Mouse (Mus musculus) embryonic facial prominence, embryonic 15.5 days (tissue): ENCODE measurements around the gene Gm45716. TPM values are rescaled to one million over a fixed set of nuclear protein-coding genes. Genes with fewer than 3 reads are reported as not detected.

ENCODE experiments used
- ATAC-seq: fragments of 200-750 bp; cut with Nextera tagmentation; 2 replicates; pipeline ENCODE4 v1.8.0; 2017; ENCODE audit warnings: low read depth, moderate TSS enrichment; ENCODE audit not compliant: insufficient number of reproducible peaks, low FRiP score, low TSS enrichment
- H3K27ac ChIP-seq: fragments of 300-500 bp; sonication (generic); replicated peaks from 2 replicates; pipeline ENCODE4 v1.5.1; 2015; ENCODE audit warnings: mild to moderate bottlenecking, inconsistent platforms
- H3K27me3 ChIP-seq: fragments of 300-500 bp; sonication (generic); 2 replicates; pipeline ENCODE4 v1.6.1; 2015; ENCODE audit warnings: inconsistent platforms
- H3K36me3 ChIP-seq: fragments of 300-500 bp; sonication (generic); 2 replicates; pipeline ENCODE4 v1.6.1; 2015; ENCODE audit warnings: mild to moderate bottlenecking, inconsistent platforms
- H3K4me1 ChIP-seq: fragments of 300-500 bp; sonication (generic); 2 replicates; pipeline ENCODE4 v1.6.1; 2015; ENCODE audit warnings: inconsistent platforms
- H3K4me2 ChIP-seq: fragments of 300-500 bp; sonication (generic); replicated peaks from 2 replicates; pipeline ENCODE4 v1.6.1; 2015; ENCODE audit warnings: mild to moderate bottlenecking, inconsistent platforms
- H3K4me3 ChIP-seq: fragments of 300-500 bp; sonication (generic); replicated peaks from 2 replicates; pipeline ENCODE4 v1.5.1; 2015; ENCODE audit warnings: mild to moderate bottlenecking, inconsistent platforms
- H3K9ac ChIP-seq: fragments of 300-500 bp; sonication (generic); 2 replicates; pipeline ENCODE4 v1.6.1; 2015; ENCODE audit warnings: inconsistent platforms
- H3K9me3 ChIP-seq: fragments of 300-500 bp; sonication (generic); replicated peaks from 2 replicates; pipeline ENCODE4 v1.6.1; 2016; ENCODE audit warnings: inconsistent platforms
- WGBS: fragments of 180-500 bp; shearing (Covaris S2); methylation state at CpG from one replicate; pipeline ENCODE4 v1.1.7; 2015; 5-methylcytosine and 5-hydroxymethylcytosine counted together
- polyA plus RNA-seq: library from polyadenylated mRNA; unstranded; fragments of >200 nt; fragmentation: Nextera tagmentation; extraction: Ambion mirVana; gene quantifications from 2 replicates; pipeline ENCODE4 v1.2.1, GENCODE M21; 2015

Gm45716 gene
- polyA plus RNA-seq, 1 experiment from 2014 or later, result 9.0 TPM

DNA sequence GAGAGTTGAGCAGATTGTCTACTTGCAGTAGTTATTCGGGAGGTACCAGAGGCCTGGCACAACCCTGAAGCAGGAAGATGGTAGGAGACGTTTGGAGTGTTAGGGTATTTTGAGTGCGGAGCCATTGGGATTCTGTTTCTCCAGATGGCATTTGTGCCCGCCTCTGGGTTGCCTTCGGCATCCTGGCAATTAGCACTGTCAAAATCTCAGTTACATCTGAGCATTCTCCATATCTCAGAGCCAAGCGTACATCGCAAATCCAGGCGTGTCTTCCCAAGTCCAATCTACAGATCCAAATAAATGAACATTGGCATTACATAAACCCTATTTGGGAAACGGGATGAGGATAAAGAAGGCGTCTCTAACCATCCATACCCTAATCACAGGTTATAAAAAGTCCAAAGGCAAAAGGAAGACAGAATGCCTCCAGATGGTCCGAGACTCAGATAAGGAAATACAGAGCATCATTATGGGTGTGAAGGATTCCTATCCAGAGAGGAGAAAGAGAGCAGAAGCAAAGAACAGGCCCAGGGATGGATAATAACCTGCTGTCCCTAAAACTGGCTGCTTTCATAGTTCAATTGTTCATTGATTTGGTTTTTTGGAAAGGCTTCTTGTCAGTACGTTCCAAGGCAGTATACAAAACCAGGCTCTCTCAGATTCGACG lies 11.7 kb upstream of the Gm45716 start:
- Histone ChIP-seq H3K9ac (no peak overlapping the region), H3K27me3 (no peaks in the 10 kb centered on the region; the same call in 1 of the 2 replicates), H3K9me3 (no peaks in the 10 kb centered on the region), H3K27ac (no peak overlapping the region), H3K36me3 (no peaks in the 10 kb centered on the region), H3K4me2 (no peak overlapping the region), H3K4me3 (no peak overlapping the region), H3K4me1 (no peaks in the 10 kb centered on the region)
- ATAC-seq, result no peak
- WGBS, result 85% methylated on average over 14 of the region's 14 CpGs

DNA sequence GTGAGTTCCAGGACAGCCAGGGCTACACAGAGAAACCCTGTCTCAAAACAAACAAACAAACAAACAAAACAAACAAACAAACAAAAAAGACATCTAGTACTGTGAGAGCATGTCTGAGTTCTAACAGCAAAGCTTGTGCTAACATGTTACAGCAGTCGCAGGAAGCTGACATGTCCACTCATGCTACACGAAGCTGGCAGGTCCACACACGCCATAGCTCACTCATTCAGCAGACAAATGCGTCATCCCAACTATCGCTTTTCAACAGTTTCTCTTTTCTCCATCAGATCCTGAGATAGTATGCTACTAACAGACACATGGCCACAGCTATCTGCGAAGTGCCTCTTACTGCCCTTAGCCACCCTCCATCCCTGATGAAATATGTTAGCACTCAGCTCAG lies 10.1 kb upstream of the Gm45716 start:
- Histone ChIP-seq H3K4me1 (no peaks in the 10 kb centered on the region), H3K27ac (no peak overlapping the region), H3K4me2 (no peak overlapping the region), H3K27me3 (no peaks in the 10 kb centered on the region), H3K9me3 (no peaks in the 10 kb centered on the region), H3K9ac (no peak overlapping the region), H3K36me3 (no peaks in the 10 kb centered on the region), H3K4me3 (no peak overlapping the region)
- WGBS, result 83% methylated on average over 6 of the region's 6 CpGs
- ATAC-seq, result no peak

DNA sequence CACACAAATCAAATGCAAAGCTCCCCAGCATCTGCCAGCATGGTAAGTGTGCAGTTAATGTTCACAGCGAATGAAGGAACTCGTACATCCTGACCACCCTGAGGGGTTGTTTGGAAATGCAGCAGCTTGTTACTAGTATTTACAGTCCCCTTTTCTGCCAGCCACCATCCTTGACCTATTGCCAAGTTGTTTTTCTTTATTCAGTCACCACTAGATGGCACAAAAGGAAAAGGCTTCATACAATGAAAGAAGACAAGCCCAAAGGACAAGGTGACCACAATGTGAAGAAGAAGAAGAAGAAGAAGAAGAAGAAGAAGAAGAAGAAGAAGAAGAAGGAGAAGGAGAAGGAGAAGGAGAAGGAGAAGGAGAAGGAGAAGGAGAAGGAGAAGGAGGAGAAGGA lies 4.1 kb upstream of the Gm45716 start:
- Histone ChIP-seq H3K27me3 (no peaks in the 10 kb centered on the region), H3K4me1 (0 out of 2 replicates have a peak, but pooled peaks cover 3% of the 10 kb centered on the region), H3K27ac (no peak overlapping the region), H3K36me3 (no peaks in the 10 kb centered on the region), H3K9ac (no peak overlapping the region), H3K4me3 (no peak overlapping the region), H3K9me3 (no peaks in the 10 kb centered on the region), H3K4me2 (no peak overlapping the region)
- 9% methylated on average over 2 of the region's 2 CpGs for whole genome bisulfite sequencing
- ATAC-seq, result no peak

DNA sequence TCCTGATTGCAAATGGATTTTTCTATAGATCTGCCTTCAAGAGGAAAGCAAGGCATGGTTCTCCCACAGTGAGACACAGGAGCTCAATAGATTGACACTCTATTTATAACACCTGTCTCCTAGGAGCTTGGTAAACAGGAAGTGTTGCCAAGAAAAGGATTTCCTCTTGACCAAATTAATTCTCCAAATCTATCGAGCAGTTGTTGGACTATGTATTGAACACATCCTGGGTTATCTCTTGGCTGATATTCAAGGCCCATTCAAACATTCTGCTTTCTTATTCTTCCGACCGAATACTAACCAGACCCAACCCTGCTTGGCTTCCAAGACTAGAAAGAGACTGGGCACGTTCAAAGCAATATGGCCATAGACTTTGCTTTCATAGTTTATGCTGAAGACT lies 2.7 kb upstream of the Gm45716 start:
- H3K27ac ChIP-seq, result no peak overlapping the region
- no peaks in the 10 kb centered on the region for H3K36me3 ChIP-seq
- WGBS, result 81% methylated on average over 4 of the region's 4 CpGs
- H3K9me3 ChIP-seq, result no peaks in the 10 kb centered on the region
- no peak for ATAC-seq
- no peak overlapping the region for H3K4me2 ChIP-seq
- no peak overlapping the region for H3K9ac ChIP-seq
- no peaks in the 10 kb centered on the region for H3K27me3 ChIP-seq
- 0 out of 2 replicates have a peak, but pooled peaks cover 3% of the 10 kb centered on the region for H3K4me1 ChIP-seq
- no peak overlapping the region for H3K4me3 ChIP-seq

DNA sequence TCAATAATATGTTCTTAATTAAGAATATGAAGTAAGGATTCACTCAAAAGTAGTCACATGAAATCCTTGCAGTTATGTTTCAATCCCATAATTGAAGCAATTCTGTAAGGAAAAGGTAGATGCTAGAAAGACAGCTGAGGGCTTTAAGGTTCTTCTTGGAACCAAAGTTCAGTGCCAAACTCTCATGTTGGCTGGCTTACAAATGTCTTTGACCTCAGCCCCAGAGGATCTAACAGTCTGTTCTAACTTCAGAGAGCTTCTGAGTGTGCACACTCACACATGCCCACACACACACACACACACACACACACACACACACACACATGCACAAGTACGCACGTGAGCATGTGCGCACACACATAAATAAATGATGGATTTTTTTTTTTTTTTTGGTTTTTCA lies 2.7 kb downstream of the Gm45716 start:
- no peak for ATAC-seq
- H3K4me1 ChIP-seq, result no peaks in the 10 kb centered on the region
- H3K9ac ChIP-seq, result no peak overlapping the region
- no peaks in the 10 kb centered on the region for H3K27me3 ChIP-seq
- WGBS, result 90% methylated on average over 3 of the region's 3 CpGs
- no peaks in the 10 kb centered on the region for H3K36me3 ChIP-seq
- no peak overlapping the region for H3K27ac ChIP-seq
- H3K4me3 ChIP-seq, result no peak overlapping the region
- H3K9me3 ChIP-seq, result no peaks in the 10 kb centered on the region
- H3K4me2 ChIP-seq, result no peak overlapping the region

DNA sequence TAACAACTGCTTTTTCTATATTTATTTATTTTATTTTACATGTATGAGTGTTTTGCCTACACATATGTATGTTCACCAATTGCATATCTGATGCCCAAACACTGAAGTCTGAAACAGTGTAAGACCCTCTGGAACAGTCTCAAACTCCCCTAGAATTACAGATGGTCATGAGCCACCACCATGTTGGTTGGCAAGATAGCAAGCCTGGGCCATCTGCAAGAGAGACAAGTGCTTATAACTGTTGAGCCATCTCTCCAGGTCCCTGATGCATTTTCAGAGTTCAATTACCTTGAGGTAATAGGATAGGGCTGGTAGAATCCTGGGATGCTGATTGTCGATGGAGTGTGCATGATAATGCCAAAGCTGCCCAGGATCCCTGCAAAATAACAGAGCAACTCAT lies 7.5 kb downstream of the Gm45716 start:
- no peaks in the 10 kb centered on the region for H3K36me3 ChIP-seq
- ATAC-seq, result no peak
- no peak overlapping the region for H3K9ac ChIP-seq
- H3K27me3 ChIP-seq, result no peaks in the 10 kb centered on the region
- H3K4me3 ChIP-seq, result no peak overlapping the region
- WGBS, result 66% methylated on average over 1 of the region's 1 CpGs
- no peaks in the 10 kb centered on the region for H3K9me3 ChIP-seq
- no peak overlapping the region for H3K4me2 ChIP-seq
- H3K4me1 ChIP-seq, result peaks cover 9% of the 10 kb centered on the region; the same call in 1 of the 2 replicates
- no peak overlapping the region for H3K27ac ChIP-seq

DNA sequence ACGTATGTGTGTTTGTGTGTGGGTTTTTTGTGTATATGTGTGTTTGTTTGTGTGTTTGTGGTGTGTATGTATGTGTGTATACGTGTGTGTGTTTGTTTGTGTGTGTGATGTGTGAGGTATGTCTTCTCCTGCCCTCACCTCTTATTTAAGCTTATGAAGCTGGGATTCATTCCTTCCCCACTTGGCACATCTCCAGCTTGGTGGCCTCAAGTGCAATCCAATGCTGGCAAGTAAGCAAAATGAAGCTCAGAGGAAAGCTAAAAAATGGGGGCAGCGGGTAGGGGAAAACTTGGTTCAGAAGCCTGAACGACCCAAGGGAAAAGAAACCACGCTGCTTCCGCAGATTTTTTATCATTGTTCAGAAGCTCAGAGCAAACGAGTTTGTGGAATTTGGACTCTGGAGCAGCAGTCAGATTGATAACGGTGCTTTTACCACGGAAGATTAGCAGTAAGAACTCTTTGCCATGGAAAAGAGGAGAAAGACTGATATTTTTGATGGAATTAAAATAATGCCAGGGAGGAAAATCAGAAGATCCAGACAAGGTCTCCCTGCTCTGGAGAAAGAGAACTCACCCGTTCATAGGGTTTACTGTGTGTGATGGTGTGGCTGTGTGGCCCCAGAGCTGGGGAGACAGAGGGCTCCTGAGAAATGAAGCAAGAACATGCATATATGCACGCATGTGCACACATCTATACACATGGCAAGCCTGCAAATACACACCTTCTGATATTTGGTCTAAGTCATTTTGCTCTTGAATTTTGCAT lies 8.5 kb downstream of the Gm45716 start:
- Histone ChIP-seq H3K27me3 (no peaks in the 10 kb centered on the region), H3K4me3 (no peak overlapping the region), H3K27ac (no peak overlapping the region), H3K9me3 (no peaks in the 10 kb centered on the region), H3K4me2 (no peak overlapping the region), H3K9ac (no peak overlapping the region), H3K4me1 (peaks cover 9% of the 10 kb centered on the region; the same call in 1 of the 2 replicates), H3K36me3 (no peaks in the 10 kb centered on the region)
- no peak for ATAC-seq
- 57% methylated on average over 11 of the region's 11 CpGs for WGBS

DNA sequence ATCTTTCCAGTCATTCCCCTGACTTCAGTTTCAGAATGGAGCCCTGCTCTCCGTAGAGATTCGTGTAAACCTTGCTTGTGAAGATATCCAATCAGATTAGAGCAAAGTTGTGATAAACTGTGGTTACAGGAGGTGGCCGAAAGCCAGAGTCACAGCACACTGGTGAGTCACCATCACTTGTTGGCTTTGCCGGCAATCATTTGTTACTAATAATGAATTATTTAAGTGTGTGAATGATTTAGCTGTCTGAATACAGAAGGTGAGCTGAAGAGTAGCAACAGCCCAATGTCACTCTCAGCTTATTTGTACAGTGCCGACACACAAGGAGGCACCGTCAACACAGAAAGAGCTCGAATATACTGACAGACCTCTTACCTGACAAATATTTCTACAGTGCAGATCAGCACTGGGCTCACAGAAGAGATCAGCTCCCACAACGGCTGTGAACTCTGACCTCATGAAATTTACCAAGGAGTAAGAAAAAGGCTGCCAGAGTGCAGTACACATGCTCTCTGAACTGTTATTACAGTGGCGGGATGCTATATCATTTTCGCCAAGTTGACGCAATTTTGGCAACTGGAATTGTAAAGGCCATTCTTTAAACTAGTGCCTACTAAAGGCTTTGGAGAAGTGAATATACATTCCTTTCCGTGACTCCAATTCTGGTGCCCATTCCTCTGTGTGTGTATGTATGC lies 9.2 kb downstream of the Gm45716 start:
- Histone ChIP-seq H3K4me3 (no peak overlapping the region), H3K27me3 (no peaks in the 10 kb centered on the region), H3K4me1 (peaks cover 9% of the 10 kb centered on the region; the same call in 1 of the 2 replicates), H3K9ac (no peak overlapping the region), H3K27ac (no peak overlapping the region), H3K9me3 (no peaks in the 10 kb centered on the region), H3K4me2 (no peak overlapping the region), H3K36me3 (no peaks in the 10 kb centered on the region)
- WGBS, result 79% methylated on average over 12 of the region's 12 CpGs
- no peak for ATAC-seq

DNA sequence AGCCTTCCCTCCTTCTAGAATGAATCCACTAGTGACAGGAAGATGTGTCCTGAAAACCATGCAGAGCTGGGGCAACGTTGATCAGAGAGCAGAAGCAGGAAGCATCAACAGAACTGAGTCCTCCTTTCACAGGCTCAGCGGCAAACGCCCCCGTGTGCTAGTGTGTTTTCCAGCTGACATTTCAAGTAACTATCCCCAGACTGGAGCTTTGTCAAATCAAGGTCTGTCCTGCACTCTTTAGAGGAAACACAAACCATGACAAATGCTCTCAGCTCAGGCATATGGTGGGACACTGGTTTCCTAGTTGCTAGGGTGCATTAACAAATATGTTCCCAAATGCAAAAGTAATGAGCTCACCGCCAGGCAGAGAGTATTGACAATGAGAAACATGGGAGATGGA lies 10.6 kb downstream of the Gm45716 start:
- Histone ChIP-seq H3K9ac (no peak overlapping the region), H3K36me3 (no peaks in the 10 kb centered on the region), H3K27ac (no peak overlapping the region), H3K9me3 (no peaks in the 10 kb centered on the region), H3K4me3 (no peak overlapping the region), H3K4me1 (peaks cover 9% of the 10 kb centered on the region; the same call in 1 of the 2 replicates), H3K27me3 (no peaks in the 10 kb centered on the region), H3K4me2 (no peak overlapping the region)
- no peak for ATAC-seq
- 36% methylated on average over 5 of the region's 5 CpGs for WGBS

DNA sequence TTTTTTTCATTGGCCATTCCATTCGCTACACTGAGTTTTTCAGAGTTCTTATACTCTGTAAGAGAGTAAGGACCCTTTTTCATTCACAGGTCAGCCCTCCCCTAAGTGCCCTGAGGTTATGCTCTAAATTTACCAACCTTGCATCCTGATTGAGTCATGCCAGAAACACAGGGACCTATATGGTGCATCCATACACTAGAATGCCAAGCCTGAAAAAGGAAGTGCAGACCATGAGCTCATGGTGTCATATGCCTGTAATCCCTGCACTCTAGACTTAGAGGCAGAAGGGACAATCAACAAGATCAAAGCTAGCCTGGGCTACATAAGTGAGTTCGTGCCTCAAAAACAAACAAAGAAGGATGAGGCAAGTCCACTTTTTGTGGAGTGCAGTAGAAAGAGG lies 13.3 kb downstream of the Gm45716 start:
- H3K27me3 ChIP-seq, result no peaks in the 10 kb centered on the region
- no peak overlapping the region for H3K9ac ChIP-seq
- peaks cover 7% of the 10 kb centered on the region; the same call in 1 of the 2 replicates for H3K4me1 ChIP-seq
- WGBS, result 88% methylated on average over 2 of the region's 2 CpGs
- no peak for ATAC-seq
- no peak overlapping the region for H3K27ac ChIP-seq
- H3K4me2 ChIP-seq, result no peak overlapping the region
- H3K4me3 ChIP-seq, result no peak overlapping the region
- H3K36me3 ChIP-seq, result no peaks in the 10 kb centered on the region
- H3K9me3 ChIP-seq, result no peaks in the 10 kb centered on the region

DNA sequence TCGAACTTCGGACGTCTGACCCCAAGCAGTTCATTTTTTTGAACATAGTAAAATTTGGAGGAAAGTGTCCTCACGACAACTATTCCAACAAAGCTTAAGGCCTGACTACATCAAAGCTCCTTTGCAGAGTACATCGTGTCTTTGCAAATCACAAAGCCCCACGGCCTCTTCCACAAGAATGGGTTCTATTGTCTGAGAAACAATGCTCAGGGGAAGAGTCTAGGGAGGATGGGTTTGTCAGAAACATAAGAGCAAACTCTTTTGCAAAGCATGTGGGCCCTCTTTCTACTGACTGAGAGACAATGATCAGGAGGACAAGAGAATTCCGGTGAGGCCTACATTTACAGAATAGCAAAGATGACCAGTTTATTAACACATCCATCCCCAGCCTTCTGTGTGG lies 26.8 kb downstream of the Gm45716 start:
- Histone ChIP-seq H3K4me3 (no peak overlapping the region), H3K4me1 (no peaks in the 10 kb centered on the region), H3K9me3 (no peaks in the 10 kb centered on the region), H3K4me2 (no peak overlapping the region), H3K36me3 (no peaks in the 10 kb centered on the region), H3K9ac (no peak overlapping the region), H3K27me3 (no peaks in the 10 kb centered on the region), H3K27ac (no peak overlapping the region)
- 70% methylated on average over 7 of the region's 7 CpGs for WGBS
- no peak for ATAC-seq
